Mouse (Mus musculus): ENCODE data around the gene Ccdc110. TPM values are rescaled to one million over a fixed set of nuclear protein-coding genes. Genes with fewer than 3 reads are reported as not detected.

Gene Ccdc110
- polyA plus RNA-seq, 1 experiment, result 21.8 TPM

DNA sequence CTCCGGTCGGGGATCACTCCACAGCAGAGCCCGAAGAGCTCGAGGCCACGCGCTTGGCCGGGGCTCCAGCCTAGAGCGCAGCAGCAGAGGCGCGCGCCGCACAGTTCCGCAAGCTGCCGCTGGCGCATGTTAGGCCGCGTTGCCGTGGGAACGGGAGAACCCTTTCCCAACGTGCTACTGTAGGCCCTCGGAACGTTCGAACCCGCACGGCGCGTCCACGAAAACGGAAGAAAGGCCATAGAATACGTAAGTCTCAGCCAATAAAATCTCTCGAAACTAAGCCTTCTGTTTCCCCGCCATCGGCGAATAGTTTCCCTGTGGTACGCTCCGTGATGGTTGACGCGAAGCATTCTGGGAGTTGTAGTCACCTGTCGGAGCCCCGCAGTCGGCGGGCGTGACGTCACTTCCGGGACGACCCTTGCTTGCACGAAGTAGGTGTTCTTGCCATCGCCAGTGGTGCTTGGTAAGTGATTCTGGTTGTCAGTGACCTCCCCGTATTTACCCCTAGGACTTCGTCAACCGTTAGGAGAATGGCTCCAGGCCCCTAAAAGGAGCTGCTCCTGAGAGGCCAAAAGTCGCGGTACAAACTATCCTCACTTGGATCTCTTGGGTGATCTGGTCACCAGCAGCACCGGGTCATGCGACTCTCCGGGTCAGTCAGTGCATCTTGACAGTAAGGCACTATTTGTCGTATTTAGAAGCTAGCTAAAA lies 40.9 kb downstream of the Ccdc110 start, which contains the start of the genes 1700029J07Rik and Ufsp2:
Gene 1700029J07Rik (minus strand): TSS at position 127 of the 711 bp plus-strand sequence.
Gene Ufsp2 (plus strand): TSS at position 403 of the 711 bp plus-strand sequence.
- peak within 1 kb of the TSS; percentile 83 for H3K27ac ChIP-seq (ENCODE audit: control insufficient read depth, insufficient read depth, low read depth, low read length)
- TF ChIP-seq POLR2A (IDR thresholded peaks at IDR 0.05; ENCODE audit: control insufficient read depth, low read depth, low read length) (peak; percentile 73), CTCF (IDR thresholded peaks at IDR 0.05; ENCODE audit: control insufficient read depth, insufficient read depth, insufficient replicate concordance, low read depth, low read length) (peak; percentile 45; the same call in 1 of the 2 replicates)

DNA sequence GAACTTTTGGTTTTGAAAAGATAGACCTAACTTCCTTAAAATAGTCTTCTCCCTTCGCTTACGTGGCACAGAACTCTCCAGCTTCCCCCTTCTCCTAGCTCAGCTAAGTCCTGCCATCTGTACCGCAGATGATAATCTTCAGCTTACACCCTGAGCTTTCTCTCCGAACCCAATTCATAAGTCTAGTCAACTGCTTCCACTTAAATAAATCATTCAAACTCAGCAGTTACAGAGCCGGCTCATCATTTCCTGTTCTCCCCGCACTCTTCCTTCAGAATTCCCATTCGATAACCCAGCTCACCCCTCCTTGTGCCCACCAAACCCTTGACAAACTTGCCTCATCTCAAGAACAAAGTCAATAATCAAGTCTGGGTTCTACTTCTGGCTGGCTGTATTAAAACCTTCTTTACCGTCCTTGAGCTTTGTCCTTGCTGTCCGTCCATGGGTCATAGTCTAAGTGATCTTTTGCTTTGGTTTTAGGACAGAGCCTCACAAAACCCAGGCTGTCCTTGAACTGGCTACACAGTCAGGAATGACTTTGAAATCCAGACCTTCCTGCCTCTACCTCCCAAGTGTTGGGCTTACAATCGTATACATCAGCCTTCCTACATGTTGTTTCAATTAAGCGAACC lies 41.5 kb downstream of the Ccdc110 start:
- Histone ChIP-seq H3K27me3 (ENCODE audit: control insufficient read depth, insufficient read depth, low read length) (no peaks in the 10 kb centered on the region), H3K4me1 (ENCODE audit: control insufficient read depth, insufficient read depth, low read length) (peaks cover 6% of the 10 kb centered on the region), H3K36me3 (ENCODE audit: control insufficient read depth, insufficient read depth, low read length) (no peaks in the 10 kb centered on the region), H3K27ac (ENCODE audit: control insufficient read depth, insufficient read depth, low read depth, low read length) (peak overlapping the region; percentile 39; the same call in 1 of the 2 replicates), H3K4me3 (ENCODE audit: control insufficient read depth, low read depth, low read length) (peak overlapping the region; percentile 89)
- TF ChIP-seq POLR2A (IDR thresholded peaks at IDR 0.05; ENCODE audit: control insufficient read depth, low read depth, low read length), result no peak
- TF ChIP-seq CTCF (IDR thresholded peaks at IDR 0.05; ENCODE audit: control insufficient read depth, insufficient read depth, insufficient replicate concordance, low read depth, low read length), result no peak

More for the DNA sequence above, 40.9 kb downstream of the Ccdc110 start, which contains the start of the genes 1700029J07Rik and Ufsp2:
- Histone ChIP-seq H3K4me1 (ENCODE audit: control insufficient read depth, insufficient read depth, low read length) (peaks cover 9% of the 10 kb centered on the region), H3K4me3 (ENCODE audit: control insufficient read depth, low read depth, low read length) (peak within 1 kb of the TSS; percentile 89), H3K27me3 (ENCODE audit: control insufficient read depth, insufficient read depth, low read length) (no peaks in the 10 kb centered on the region), H3K36me3 (ENCODE audit: control insufficient read depth, insufficient read depth, low read length) (no peaks in the 10 kb centered on the region)

DNA sequence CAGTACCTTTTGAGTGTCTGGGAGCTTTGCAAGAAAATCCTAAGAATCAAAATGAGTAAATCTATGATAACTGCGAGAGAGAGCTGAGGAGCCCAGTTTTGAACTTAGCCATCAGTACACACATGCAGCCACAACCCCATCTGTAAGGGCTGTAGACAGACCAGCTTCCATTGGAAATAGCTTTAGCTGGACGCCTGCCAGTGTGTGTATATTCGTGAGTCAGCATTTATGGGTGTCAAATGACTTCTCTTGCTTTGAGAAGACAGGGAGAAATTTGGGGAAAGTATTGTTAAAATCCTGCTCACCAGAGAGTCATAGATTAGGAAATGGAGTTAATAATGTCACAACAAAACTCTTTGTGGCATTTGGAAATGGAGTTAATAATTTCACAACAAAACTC lies 52.2 kb downstream of the Ccdc110 start:
- H3K4me3 ChIP-seq (ENCODE audit: control insufficient read depth, low read depth, low read length), result no peak overlapping the region
- no peak overlapping the region for H3K27ac ChIP-seq (ENCODE audit: control insufficient read depth, insufficient read depth, low read depth, low read length)
- no peaks in the 10 kb centered on the region for H3K27me3 ChIP-seq (ENCODE audit: control insufficient read depth, insufficient read depth, low read length)
- H3K4me1 ChIP-seq (ENCODE audit: control insufficient read depth, insufficient read depth, low read length), result no peaks in the 10 kb centered on the region
- H3K36me3 ChIP-seq (ENCODE audit: control insufficient read depth, insufficient read depth, low read length), result no peaks in the 10 kb centered on the region
- TF ChIP-seq POLR2A (IDR thresholded peaks at IDR 0.05; ENCODE audit: control insufficient read depth, low read depth, low read length) (no peak), CTCF (IDR thresholded peaks at IDR 0.05; ENCODE audit: control insufficient read depth, insufficient read depth, insufficient replicate concordance, low read depth, low read length) (no peak)

DNA sequence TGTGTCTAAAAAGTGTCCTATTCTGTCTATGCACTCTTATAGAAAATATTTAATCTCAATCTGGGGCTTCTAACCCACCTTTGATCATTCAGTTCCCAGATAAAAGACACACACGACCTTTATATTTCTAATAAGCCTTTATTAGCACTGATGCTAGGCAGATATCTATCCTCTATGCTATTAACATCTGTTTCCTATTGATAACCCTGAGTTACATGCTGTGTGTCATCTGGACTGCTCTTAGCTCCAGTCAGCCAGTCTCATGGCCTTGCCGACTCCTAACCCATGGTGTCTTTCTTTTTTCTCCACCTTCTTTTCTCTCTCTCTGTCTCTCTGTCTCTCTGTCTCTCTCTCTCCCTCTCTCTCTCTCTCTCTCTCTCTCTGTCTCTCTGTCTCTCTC lies 53.8 kb downstream of the Ccdc110 start:
- no peaks in the 10 kb centered on the region for H3K36me3 ChIP-seq (ENCODE audit: control insufficient read depth, insufficient read depth, low read length)
- no peak for TF ChIP-seq CTCF (IDR thresholded peaks at IDR 0.05; ENCODE audit: control insufficient read depth, insufficient read depth, insufficient replicate concordance, low read depth, low read length)
- no peak for TF ChIP-seq POLR2A (IDR thresholded peaks at IDR 0.05; ENCODE audit: control insufficient read depth, low read depth, low read length)
- H3K27ac ChIP-seq (ENCODE audit: control insufficient read depth, insufficient read depth, low read depth, low read length), result no peak overlapping the region
- H3K4me1 ChIP-seq (ENCODE audit: control insufficient read depth, insufficient read depth, low read length), result no peaks in the 10 kb centered on the region
- H3K27me3 ChIP-seq (ENCODE audit: control insufficient read depth, insufficient read depth, low read length), result no peaks in the 10 kb centered on the region
- no peak overlapping the region for H3K4me3 ChIP-seq (ENCODE audit: control insufficient read depth, low read depth, low read length)

DNA sequence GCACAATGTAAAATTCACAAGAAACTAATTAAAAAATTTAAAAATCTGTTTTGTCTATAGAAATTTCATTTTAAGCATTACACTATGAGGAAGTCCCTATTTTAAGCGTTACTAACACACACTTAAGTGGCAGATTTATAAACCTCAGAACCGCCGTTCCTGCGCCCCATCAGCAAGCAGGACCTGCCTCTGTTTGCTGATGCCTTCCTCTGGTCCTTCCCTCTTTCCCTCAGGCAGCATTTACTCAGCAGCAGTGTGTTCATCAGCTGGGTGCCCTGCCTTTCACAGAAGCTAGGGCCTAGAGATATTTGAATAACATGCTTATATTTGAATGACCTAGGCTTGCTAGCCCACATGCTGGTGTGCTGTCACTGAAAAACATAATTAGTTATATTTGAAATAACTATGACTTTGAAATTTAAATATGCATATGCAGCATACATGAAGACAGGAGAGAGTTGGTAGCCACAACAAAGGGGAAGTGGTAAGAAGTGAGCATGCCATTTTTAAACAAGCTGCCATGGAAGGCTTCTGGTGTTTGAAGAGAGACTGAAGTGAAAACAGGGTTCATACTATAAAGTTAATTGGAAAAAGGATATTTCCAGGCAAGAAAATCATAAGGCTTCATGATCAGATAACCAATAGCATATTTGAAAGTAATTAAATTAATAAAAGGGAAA lies 56.4 kb downstream of the Ccdc110 start:
- peaks cover 1% of the 10 kb centered on the region; the same call in 1 of the 2 replicates for H3K36me3 ChIP-seq (ENCODE audit: control insufficient read depth, insufficient read depth, low read length)
- H3K4me1 ChIP-seq (ENCODE audit: control insufficient read depth, insufficient read depth, low read length), result no peaks in the 10 kb centered on the region
- no peak for TF ChIP-seq CTCF (IDR thresholded peaks at IDR 0.05; ENCODE audit: control insufficient read depth, insufficient read depth, insufficient replicate concordance, low read depth, low read length)
- TF ChIP-seq POLR2A (IDR thresholded peaks at IDR 0.05; ENCODE audit: control insufficient read depth, low read depth, low read length), result no peak
- H3K27ac ChIP-seq (ENCODE audit: control insufficient read depth, insufficient read depth, low read depth, low read length), result no peak overlapping the region
- H3K27me3 ChIP-seq (ENCODE audit: control insufficient read depth, insufficient read depth, low read length), result no peaks in the 10 kb centered on the region
- H3K4me3 ChIP-seq (ENCODE audit: control insufficient read depth, low read depth, low read length), result no peak overlapping the region

Other genes with a start within 250 kb of the Ccdc110 start
- 5.9 and 13.2 TPM in 2 replicates for gene Pdlim3, start 49.2 kb upstream of the Ccdc110 start, polyA plus RNA-seq (2012; rRNA removed)
- gene 1700029J07Rik, start 40.6 kb downstream of the Ccdc110 start, polyA plus RNA-seq (2012; rRNA removed), result 26.8 and 28.7 TPM in 2 replicates
- 16.8 and 20.0 TPM in 2 replicates for gene Ufsp2, start 40.9 kb downstream of the Ccdc110 start, polyA plus RNA-seq (2012; rRNA removed)
- gene Lrp2bp, start 64.7 kb downstream of the Ccdc110 start, polyA plus RNA-seq (2012; rRNA removed), result 53.7 and 55.3 TPM in 2 replicates
- gene Ankrd37, start 71.1 kb downstream of the Ccdc110 start, polyA plus RNA-seq (2012; rRNA removed), result 3.0 and 3.7 TPM in 2 replicates
- 78.2 and 91.9 TPM in 2 replicates for gene Cfap97, start 217.2 kb downstream of the Ccdc110 start, polyA plus RNA-seq (2012; rRNA removed)
- gene Snx25, start 217.5 kb downstream of the Ccdc110 start, polyA plus RNA-seq (2012; rRNA removed), result 14.9 and 16.2 TPM in 2 replicates

Measured in testis, adult 2 months (tissue).